Mouse (Mus musculus) cerebellum, postnatal 36 days (tissue): ENCODE results near the gene Vip.

Experiments used
- DNase-seq, 2 experiments: peaks; one replicate each; pipeline ENCODE4 v3.0.0; 2021 to 2022; ENCODE audit warnings: mixed read lengths in 2 of 2

Gene Vip

DNA sequence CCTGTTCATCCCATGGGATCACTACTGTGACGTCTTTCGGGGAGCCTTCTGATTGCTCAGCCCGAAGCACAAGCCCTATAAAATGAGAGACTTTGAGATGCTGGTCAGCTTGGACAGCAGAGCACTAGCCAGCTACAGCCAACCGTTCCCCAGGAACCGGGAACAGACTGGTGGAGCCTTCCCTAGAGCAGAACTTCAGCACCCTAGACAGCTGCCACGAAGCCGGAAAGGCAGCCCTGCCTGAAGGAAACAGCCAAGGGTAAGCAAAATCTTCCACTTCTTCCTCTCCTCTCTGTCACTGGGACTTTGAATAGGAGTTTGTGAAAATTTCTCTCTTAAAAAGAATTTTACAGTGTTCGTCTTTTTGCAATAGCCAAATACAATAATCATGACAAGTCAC lies at the start of gene Vip:
Gene Vip, plus strand, starts transcription at position 107 of the 400 bp plus-strand sequence.
- DNase-seq: no peak

DNA sequence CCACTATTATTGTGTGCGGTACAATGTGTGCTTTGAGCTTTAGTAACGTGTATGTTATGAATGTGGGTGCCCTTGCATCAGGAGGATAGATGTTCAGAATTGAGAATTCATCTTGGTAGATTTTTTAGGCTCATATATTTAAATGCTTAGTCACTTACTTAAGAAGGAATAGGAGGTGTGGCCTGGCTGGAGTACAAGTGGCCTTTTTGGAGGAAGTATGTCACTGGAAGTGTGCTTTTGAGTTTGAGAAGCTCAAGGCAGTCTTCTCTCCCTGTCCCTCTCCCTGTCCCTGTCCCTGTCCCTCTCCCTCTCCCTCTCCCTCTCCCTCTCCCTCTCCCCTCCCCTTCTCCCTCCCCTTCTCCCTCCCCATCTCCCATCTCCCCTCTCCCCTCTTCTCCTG lies 48.0 kb upstream of the Vip start:
- no peak for DNase-seq

DNA sequence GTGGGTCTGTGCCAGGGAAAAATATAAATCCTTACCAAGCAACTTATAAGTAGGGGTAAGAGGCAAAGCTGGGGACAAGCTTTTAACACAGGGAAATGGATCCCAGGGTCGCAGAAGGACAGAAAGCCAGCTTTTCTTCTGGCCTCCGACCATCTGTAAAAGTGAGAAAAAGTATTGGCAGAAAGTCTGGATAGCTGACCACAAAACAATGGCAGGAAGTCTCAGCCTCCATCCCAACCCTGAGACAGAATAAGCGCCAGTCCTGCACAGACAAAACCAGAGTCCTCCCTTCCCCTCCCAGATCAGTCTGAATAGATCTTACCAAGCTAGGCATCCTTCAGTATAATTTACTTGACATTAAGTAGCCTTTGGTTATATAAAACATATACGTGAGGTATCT lies 47.0 kb upstream of the Vip start:
- no peak for DNase-seq

DNA sequence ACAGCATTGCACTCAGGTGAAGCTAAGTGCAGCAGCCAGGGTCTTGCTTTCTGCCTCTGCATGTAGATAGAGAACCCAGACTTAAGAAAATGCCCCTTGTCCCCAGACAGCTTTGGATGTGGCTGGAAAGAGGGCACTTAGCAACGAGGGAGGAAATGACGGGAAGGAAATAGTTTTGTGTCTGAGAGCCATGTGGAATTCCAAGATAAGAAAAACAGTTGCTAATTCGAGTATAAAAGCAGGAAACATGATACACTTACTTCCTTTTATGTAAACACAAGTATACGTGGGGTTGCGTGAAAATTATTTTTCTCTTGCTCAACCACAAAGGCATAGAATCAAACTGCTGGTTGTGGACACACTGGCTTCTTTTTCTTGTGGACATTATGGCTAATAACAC lies 45.6 kb upstream of the Vip start, which contains the start of gene Myct1:
Gene Myct1, plus strand, starts transcription at position 312 of the 400 bp plus-strand sequence.
- DNase-seq: no peak

DNA sequence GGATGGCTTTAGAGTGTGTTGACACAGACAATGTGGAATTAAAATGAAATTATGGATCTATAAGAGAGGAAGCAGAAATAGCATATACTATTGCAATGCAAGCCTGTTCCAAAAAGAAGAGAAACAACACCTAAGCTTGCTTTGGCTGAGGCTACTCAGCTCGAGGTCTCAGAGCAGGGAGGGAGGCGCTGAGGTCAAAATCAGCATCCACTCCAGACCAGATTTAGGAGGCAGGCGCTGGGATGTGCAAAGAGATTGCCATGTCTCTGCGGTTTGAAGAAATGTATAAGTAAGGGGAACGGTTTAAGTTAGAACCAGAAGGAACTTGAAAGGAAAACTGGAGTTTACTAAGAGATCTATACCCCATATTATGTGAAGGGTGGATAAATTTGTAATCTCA lies 44.6 kb upstream of the Vip start:
- no peak for DNase-seq

DNA sequence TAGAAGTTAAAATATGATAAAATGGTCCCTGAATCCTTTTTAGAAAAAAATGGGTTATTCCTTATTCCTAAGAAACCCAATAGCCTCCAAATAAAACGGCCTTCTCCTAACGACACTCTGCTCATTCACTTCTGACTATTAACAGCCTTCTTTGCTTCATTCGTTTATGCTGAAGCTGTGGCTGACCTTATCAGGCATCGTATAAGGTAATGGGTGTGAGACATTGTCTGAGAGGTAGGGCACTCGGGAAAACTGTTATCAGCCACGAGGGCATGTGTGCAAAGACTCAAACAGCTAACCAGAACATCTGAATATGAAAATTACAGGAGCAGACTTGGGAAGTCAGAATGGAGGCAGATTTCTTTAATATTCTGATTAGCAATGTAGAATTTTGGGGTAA lies 42.5 kb upstream of the Vip start:
- DNase-seq: no peak

DNA sequence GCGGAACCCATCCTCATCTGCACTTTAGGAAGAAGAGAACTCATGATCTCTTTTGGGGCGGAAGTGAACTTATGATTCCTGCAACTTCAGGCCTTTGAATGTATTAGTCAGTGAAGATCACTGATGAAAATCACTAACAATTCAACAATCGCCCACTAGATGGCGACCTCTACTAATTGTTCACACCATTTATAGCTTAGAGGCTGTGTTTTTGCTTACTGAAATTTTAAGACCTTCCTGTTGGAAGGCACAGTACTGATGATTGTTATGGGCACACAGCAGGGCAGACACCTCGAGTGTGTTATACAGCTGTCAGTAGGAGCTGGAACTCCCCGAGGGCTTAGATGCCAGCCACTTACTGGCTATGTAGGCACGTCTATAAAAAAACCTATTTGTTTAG lies 38.9 kb upstream of the Vip start:
- peak; percentile 40 to 81 for DNase-seq

DNA sequence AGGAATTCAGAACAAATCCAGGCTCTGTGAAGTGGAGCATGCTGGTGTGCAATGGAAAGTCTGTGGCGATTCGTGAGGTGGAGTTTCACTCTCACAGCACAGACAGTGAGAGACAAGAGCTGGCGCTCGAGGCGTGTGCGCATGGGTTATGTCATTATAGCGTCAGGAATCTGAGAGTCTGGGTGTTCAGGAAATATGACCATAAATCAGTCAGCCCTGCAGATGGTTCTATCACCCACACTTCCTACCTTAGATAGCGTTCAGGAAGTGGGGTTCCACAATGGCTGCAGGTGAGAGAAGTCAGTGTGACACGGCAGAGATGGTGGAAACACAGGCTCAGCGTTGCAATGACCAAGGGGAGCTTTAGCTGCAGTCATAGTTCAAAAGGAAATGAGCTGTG lies 35.5 kb upstream of the Vip start:
- no peak for DNase-seq

DNA sequence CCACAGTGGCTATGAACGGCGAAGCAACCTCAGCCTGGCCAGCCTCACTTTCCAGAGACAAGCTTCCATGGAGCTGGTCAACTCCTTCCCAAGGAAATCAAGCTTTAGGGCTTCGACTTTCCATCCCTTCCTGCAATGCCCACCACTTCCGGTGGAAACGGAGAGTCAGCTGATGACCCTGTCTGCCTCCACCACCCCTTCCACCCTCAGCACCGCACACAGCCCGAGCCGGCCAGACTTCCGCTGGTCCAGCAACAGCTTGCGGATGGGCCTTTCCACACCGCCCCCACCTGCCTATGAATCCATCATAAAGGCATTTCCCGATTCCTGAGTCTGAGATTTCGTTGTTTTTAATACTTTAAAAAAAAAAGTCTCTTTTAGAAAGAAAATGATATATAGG lies 34.6 kb upstream of the Vip start:
- no peak for DNase-seq

DNA sequence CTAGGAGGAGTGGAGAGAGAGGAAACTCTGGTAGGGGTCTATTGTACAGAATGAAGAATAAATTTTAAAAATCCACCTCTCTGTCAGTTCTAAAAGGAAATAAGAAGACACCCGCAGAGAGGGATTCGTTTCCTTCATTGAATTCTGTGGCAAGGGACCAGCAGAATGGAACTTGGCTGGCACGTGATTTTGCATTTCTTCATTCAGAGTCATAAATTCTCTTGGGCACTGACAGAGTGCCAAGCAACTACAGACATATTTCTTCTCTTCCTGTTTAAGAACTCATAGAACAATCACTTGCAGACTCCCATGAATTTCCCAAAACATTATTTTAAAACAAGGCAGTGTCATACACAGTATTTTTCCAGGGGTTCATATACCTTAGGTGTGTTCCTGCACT lies 30.1 kb upstream of the Vip start:
- DNase-seq: no peak

DNA sequence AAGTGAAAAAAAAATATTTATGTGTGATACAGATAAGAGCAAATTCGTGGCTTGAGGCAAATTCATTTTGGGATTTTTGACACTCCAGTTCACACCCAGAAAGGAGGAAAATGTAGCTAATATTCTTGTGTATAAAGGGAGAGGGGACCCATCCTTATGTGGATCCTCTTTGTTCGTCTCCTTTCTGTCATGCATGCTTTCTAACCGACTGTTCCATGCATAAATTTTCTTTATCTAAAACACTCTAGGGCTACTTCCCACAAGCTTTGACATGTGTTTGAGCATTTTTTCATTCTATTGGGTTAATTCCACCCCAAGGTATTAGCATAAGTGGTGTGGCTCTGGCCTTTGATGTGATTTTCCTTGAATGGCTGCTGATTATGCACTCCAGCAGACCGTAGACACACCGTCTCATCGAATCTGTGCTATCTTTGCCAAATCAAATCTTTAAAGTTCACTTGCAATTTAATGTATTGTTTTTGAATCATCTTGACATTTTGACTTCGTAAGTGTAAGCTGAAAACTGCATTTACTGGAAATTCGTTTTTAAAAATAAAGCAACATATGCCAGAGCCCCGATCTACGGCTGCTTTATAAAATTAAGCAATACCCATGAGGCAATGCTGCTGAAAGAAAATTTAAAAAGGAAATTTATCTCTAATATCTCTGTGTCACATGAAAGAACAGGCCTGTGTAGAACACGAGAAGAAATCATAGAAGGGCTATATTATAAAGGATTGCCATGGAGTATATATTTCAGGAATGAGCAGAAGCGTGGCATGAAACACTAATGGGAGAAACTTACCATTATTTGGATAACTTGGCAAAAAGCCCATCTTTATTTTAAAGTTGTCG lies 23.6 kb upstream of the Vip start:
- DNase-seq: no peak

DNA sequence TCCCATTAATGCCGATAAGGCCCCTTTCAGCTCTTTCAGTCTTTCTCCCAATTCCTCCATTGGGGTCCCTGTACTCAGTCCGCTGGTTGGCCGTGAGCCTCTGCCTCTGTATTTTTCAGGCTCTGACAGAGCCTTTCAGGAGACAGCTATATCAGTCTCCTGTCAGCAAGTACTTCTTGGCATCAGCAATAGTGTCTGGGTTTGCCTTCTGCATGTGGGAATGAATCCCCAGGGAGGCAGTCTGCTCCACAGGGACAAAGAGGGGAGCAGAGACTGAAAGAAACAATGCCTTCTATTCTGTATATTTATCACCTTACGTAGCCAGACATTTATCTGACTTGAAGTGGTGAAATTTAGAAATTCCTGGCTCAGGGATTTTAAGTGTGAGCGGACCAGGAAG lies 12.8 kb upstream of the Vip start:
- DNase-seq: no peak

DNA sequence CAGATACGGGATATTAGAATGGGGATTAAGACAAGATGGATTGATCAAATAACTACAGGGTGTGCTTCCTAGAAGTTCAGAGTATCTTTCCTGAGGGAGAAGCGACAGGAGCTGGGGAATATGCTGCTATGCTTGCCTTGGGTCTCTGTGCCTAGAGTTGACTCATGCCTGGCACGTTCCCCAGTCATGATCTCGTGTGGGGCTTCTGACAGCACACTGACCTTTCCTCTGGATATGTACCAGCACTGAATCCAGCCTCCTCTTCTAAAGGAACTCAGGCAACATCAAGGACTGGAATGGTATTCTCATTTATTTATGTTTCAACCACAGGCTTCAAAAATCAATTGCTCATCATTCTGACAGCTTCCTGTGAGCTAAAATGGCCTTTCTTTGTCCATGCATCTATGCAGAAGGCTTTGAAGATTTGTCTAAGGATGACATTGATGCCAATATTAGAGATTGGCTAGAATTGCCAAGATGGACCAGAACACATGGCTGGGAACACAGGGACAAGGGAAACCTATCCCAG lies 5.3 kb upstream of the Vip start:
- peak; percentile 56 to 59 for DNase-seq

DNA sequence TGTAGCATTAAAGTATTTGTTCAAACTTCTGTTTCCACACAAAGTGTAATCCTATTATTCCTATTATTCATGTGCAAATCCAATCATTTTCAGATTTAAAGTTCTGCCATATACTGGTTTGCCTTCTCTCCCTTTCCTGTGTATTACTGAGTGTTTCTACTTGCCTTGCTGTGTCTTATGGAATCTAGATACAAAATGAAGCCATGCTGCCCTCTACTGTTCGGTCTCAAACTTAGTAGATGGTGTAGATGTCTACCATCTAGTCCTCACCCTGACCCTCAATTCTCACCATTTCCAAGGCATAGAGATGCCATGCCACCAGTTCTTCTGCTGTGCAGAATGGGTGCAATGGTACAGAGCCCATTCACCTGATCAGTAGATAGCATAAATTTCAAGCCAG lies 4.7 kb upstream of the Vip start:
- peak; percentile 24 to 53 for DNase-seq

DNA sequence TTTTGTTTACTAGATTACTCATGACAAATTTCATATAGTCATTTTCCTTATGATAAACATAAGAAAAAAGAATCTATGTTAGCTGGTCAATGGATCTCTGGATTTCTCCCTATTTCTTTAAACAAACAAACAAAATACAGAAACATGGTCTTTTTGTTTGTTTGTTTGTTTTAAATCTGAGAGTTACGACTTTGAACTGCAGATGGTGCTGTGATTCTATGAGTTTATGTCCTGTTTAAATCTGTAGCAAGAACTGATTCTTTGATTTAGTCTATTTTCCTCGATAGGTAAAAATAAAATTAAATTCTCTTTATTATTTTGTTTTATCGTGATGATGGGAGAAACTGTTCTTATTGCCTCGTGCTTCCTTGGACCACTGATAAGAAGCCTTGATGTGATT lies 1.7 kb upstream of the Vip start:
- DNase-seq: no peak

DNA sequence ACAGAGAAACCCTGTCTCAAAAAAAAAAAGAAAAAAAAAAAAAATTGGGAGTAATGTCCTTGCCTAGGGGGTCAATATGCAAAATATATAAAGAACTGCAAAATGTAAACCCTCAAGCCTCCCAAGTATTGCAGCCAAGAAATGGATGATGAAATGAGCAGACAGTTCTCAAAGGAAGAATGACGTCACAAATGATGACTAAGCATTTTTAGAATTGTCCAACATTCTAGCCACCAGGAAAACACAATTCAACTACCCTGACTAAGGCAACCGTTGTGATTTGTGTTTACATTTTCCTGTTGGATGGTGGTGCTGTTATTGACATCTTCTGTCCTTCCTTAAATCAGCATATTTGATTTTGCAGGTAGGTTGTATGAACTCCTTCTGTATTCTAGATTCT lies 42.3 kb downstream of the Vip start:
- no peak for DNase-seq

DNA sequence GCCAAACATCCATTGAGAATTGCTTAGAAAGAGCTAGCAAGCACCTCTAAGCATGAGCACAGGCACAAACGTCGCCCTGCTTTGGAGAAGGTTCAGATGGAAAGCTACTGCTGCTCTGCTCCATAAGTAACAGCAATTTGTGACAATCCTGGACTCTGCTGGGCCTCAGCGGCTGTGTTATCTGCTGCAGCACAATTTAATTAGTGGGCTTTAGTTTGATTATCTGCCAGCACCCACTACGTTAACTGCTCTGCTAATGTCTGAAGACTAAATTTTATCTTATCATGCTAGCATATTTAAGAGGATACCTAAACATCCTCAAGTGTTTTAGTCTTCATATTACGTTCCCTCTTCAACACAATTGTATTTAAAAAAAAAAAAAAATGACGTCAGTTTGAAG lies 46.6 kb downstream of the Vip start:
- DNase-seq: no peak

DNA sequence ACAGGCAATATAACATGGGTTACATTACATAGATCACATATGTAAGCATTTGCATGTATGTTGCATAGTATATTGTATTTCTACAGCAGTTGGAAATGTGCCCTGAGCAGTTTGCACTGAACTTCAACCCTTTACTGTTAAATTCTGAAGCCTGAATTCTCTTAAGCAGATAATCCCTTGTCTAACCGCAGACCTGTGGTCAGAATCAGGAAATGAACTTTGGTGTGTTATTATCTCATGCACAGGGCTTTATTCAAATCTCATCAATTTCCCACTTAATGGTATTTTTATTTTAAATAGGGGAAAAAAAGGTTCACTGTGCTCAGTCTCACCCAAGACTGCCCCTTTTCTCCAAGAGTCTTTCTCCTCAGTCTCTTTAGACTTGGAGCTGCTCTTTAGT lies 55.3 kb downstream of the Vip start:
- DNase-seq: no peak
